Mouse (Mus musculus) hindbrain, embryonic 11.5 days (tissue): ENCODE measurements around the gene Kank1. TPM values are rescaled to one million over a fixed set of nuclear protein-coding genes. Genes with fewer than 3 reads are reported as not detected.

ENCODE experiments used
- ATAC-seq: fragments of 200-750 bp; cut with Nextera tagmentation; 2 replicates; pipeline ENCODE4 v1.8.0; 2017; ENCODE audit warnings: mild to moderate bottlenecking, moderate TSS enrichment, moderate library complexity; ENCODE audit not compliant: low FRiP score
- DNase-seq: peaks from one replicate; pipeline ENCODE4 v3.0.0-alpha.2; 2015; ENCODE audit warnings: low spot score
- H3K27ac ChIP-seq: fragments of 300-500 bp; sonication (generic); 2 replicates; pipeline ENCODE4 v1.5.1; 2014; ENCODE audit warnings: mild to moderate bottlenecking, low read depth, low read length
- H3K27me3 ChIP-seq: fragments of 300-500 bp; sonication (generic); 2 replicates; pipeline ENCODE4 v1.6.1; 2014; ENCODE audit warnings: mild to moderate bottlenecking, low read length, moderate library complexity, mixed read lengths; ENCODE audit not compliant: control insufficient read depth, insufficient read depth
- H3K36me3 ChIP-seq: fragments of 300-500 bp; sonication (generic); 2 replicates; pipeline ENCODE4 v1.6.1; 2014; ENCODE audit warnings: mild to moderate bottlenecking, low read length, moderate library complexity, mixed read lengths; ENCODE audit not compliant: control insufficient read depth, insufficient read depth
- H3K4me1 ChIP-seq: fragments of 300-500 bp; sonication (generic); replicated peaks from 2 replicates; pipeline ENCODE4 v1.6.1; 2014; ENCODE audit warnings: low read length, mixed read lengths; ENCODE audit not compliant: control insufficient read depth, insufficient read depth
- H3K4me2 ChIP-seq: fragments of 300-500 bp; sonication (generic); replicated peaks from 2 replicates; pipeline ENCODE4 v1.6.1; 2014; ENCODE audit warnings: mild to moderate bottlenecking, low read depth, low read length
- H3K4me3 ChIP-seq: fragments of 300-500 bp; sonication (generic); 2 replicates; pipeline ENCODE4 v1.5.1; 2014; ENCODE audit warnings: low read depth, low read length
- H3K9ac ChIP-seq: fragments of 300-500 bp; sonication (generic); 2 replicates; pipeline ENCODE4 v1.6.1; 2014; ENCODE audit warnings: low read depth, low read length
- H3K9me3 ChIP-seq: fragments of 300-500 bp; sonication (generic); 2 replicates; pipeline ENCODE4 v1.6.1; 2016; ENCODE audit warnings: low read length; ENCODE audit not compliant: control insufficient read depth
- WGBS: fragments of 180-500 bp; shearing (Covaris S2); extraction: QIAGEN DNeasy Blood & Tissue Kit; methylation state at CpG from one replicate; pipeline ENCODE4 v1.1.7; 2014; 5-methylcytosine and 5-hydroxymethylcytosine counted together
- polyA plus RNA-seq: library from polyadenylated mRNA; unstranded; fragments of >200 nt; fragmentation: Nextera tagmentation; extraction: Ambion mirVana; gene quantifications from 2 replicates; pipeline ENCODE4 v1.2.1, GENCODE M21; 2014

The Kank1 gene
- polyA plus RNA-seq, 1 experiment from 2014 or later = 12.0 TPM

GRCm38 (mm10) chr19:25422096-25422495 is 185.3 kb downstream of the Kank1 start:
- Histone ChIP-seq H3K36me3 (no peaks in the 10 kb centered on the region), H3K27me3 (no peaks in the 10 kb centered on the region), H3K9me3 (no peaks in the 10 kb centered on the region), H3K4me3 (no peak overlapping the region), H3K27ac (no peak overlapping the region), H3K4me2 (no peak overlapping the region), H3K9ac (no peak overlapping the region), H3K4me1 (no peaks in the 10 kb centered on the region)
- no peak for DNase-seq
- no peak for ATAC-seq
- 87% methylated on average over 7 of the region's 7 CpGs for WGBS

GRCm38 (mm10) chr19:25423371-25423770 is 186.6 kb downstream of the Kank1 start:
- DNase-seq = no peak
- no peak for ATAC-seq
- no peaks in the 10 kb centered on the region for H3K9me3 ChIP-seq
- H3K4me3 ChIP-seq = no peak overlapping the region
- no peak overlapping the region for H3K9ac ChIP-seq
- H3K27me3 ChIP-seq = no peaks in the 10 kb centered on the region
- WGBS = 92% methylated on average over 5 of the region's 5 CpGs
- no peak overlapping the region for H3K4me2 ChIP-seq
- H3K4me1 ChIP-seq = no peaks in the 10 kb centered on the region
- H3K36me3 ChIP-seq = no peaks in the 10 kb centered on the region
- no peak overlapping the region for H3K27ac ChIP-seq

GRCm38 (mm10) chr19:25426431-25426830 is 189.7 kb downstream of the Kank1 start:
- Histone ChIP-seq H3K27ac (no peak overlapping the region), H3K4me2 (no peak overlapping the region), H3K36me3 (no peaks in the 10 kb centered on the region), H3K9me3 (no peaks in the 10 kb centered on the region), H3K4me3 (no peak overlapping the region), H3K4me1 (no peaks in the 10 kb centered on the region), H3K27me3 (no peaks in the 10 kb centered on the region), H3K9ac (no peak overlapping the region)
- 97% methylated on average over 5 of the region's 5 CpGs for WGBS
- ATAC-seq (no peak), DNase-seq (no peak)

- ATAC-seq (no peak), DNase-seq (no peak)
- no peaks in the 10 kb centered on the region for H3K27me3 ChIP-seq
- WGBS = 97% methylated on average over 17 of the region's 17 CpGs
- H3K4me1 ChIP-seq = no peaks in the 10 kb centered on the region
- no peak overlapping the region for H3K27ac ChIP-seq
- no peaks in the 10 kb centered on the region for H3K9me3 ChIP-seq
- H3K9ac ChIP-seq = no peak overlapping the region
- H3K4me3 ChIP-seq = no peak overlapping the region
- H3K4me2 ChIP-seq = no peak overlapping the region
- no peaks in the 10 kb centered on the region for H3K36me3 ChIP-seq
These were observed 191.1 kb downstream of the Kank1 start for GRCm38 (mm10) chr19:25427886-25428285.

GRCm38 (mm10) chr19:25428338-25428962 is 191.7 kb downstream of the Kank1 start:
- Histone ChIP-seq H3K27me3 (no peaks in the 10 kb centered on the region), H3K4me1 (no peaks in the 10 kb centered on the region), H3K9ac (no peak overlapping the region), H3K9me3 (no peaks in the 10 kb centered on the region), H3K36me3 (no peaks in the 10 kb centered on the region), H3K4me2 (no peak overlapping the region), H3K27ac (no peak overlapping the region), H3K4me3 (no peak overlapping the region)
- no peak for DNase-seq
- 88% methylated on average over 13 of the region's 13 CpGs for WGBS
- ATAC-seq = no peak

- Histone ChIP-seq H3K9me3 (no peaks in the 10 kb centered on the region), H3K4me2 (no peak overlapping the region), H3K36me3 (no peaks in the 10 kb centered on the region), H3K27ac (no peak overlapping the region), H3K9ac (no peak overlapping the region), H3K27me3 (no peaks in the 10 kb centered on the region), H3K4me3 (no peak overlapping the region), H3K4me1 (no peaks in the 10 kb centered on the region)
- 79% methylated on average over 9 of the region's 9 CpGs for WGBS
- DNase-seq (no peak), ATAC-seq (no peak)
These were observed 194.7 kb downstream of the Kank1 start for GRCm38 (mm10) chr19:25431431-25431830.

- Histone ChIP-seq H3K9ac (no peak overlapping the region), H3K4me2 (no peak overlapping the region), H3K4me1 (no peaks in the 10 kb centered on the region), H3K4me3 (no peak overlapping the region), H3K27ac (no peak overlapping the region), H3K27me3 (no peaks in the 10 kb centered on the region), H3K9me3 (no peaks in the 10 kb centered on the region), H3K36me3 (no peaks in the 10 kb centered on the region)
- no peak for ATAC-seq
- 82% methylated on average over 7 of the region's 7 CpGs for WGBS
- no peak for DNase-seq
These were observed 195.1 kb downstream of the Kank1 start for GRCm38 (mm10) chr19:25431909-25432308.

- H3K4me3 ChIP-seq = no peak overlapping the region
- DNase-seq (no peak), ATAC-seq (no peak)
- 79% methylated on average over 7 of the region's 7 CpGs for WGBS
- H3K27me3 ChIP-seq = no peaks in the 10 kb centered on the region
- H3K4me1 ChIP-seq = no peaks in the 10 kb centered on the region
- no peaks in the 10 kb centered on the region for H3K9me3 ChIP-seq
- no peak overlapping the region for H3K27ac ChIP-seq
- H3K9ac ChIP-seq = no peak overlapping the region
- no peaks in the 10 kb centered on the region for H3K36me3 ChIP-seq
- no peak overlapping the region for H3K4me2 ChIP-seq
These were observed 196.5 kb downstream of the Kank1 start for GRCm38 (mm10) chr19:25433169-25433690.

GRCm38 (mm10) chr19:25434345-25434744 is 197.6 kb downstream of the Kank1 start:
- Histone ChIP-seq H3K9me3 (no peaks in the 10 kb centered on the region), H3K27ac (no peak overlapping the region), H3K4me2 (no peak overlapping the region), H3K9ac (no peak overlapping the region), H3K36me3 (no peaks in the 10 kb centered on the region), H3K4me3 (no peak overlapping the region), H3K27me3 (no peaks in the 10 kb centered on the region), H3K4me1 (no peaks in the 10 kb centered on the region)
- 84% methylated on average over 7 of the region's 7 CpGs for WGBS
- ATAC-seq (no peak), DNase-seq (no peak)
